Mouse (Mus musculus) CH12.LX (cell line): Measurements from ENCODE around the gene Padi6. TPM values are rescaled to one million over a fixed set of nuclear protein-coding genes. Genes with fewer than 3 reads are reported as not detected.

Experiments
- DNase-seq: peaks from one replicate; pipeline ENCODE4 v3.0.0-alpha.2; 2013; ENCODE audit errors: extremely low read depth
- H3K27ac ChIP-seq: 2 replicates; pipeline ENCODE4 v1.5.1; 2012; ENCODE audit warnings: low read depth, mild to moderate bottlenecking, control low read depth, moderate library complexity; ENCODE audit not compliant: insufficient read depth
- H3K27me3 ChIP-seq: replicated peaks from 2 replicates; pipeline ENCODE3; 2012; ENCODE audit warnings: inconsistent platforms
- H3K36me3 ChIP-seq, 2 experiments: replicated peaks in 1 of 2; 2 replicates each; pipeline versions ENCODE3 to v1.6.1; 2012; ENCODE audit warnings: inconsistent platforms in 1 of 2, low read length in 1 of 2, mild to moderate bottlenecking in 1 of 2, mixed read lengths in 1 of 2, moderate library complexity in 1 of 2; ENCODE audit not compliant: control insufficient read depth in 1 of 2, insufficient read depth in 1 of 2
- H3K4me1 ChIP-seq, 2 experiments: 2 replicates each; pipeline ENCODE4 v1.6.1; 2012; ENCODE audit warnings: inconsistent platforms in 1 of 2, moderate library complexity in 1 of 2; ENCODE audit not compliant: insufficient read depth in 2 of 2, control insufficient read depth in 1 of 2
- H3K4me2 ChIP-seq: 2 replicates; pipeline ENCODE4 v1.6.1; 2012; ENCODE audit warnings: low read depth, mild to moderate bottlenecking, control low read depth; ENCODE audit not compliant: poor library complexity, insufficient read depth, severe bottlenecking
- H3K4me3 ChIP-seq, 3 experiments: fragments of 150-350 bp in 1 of 3; sonication (generic) in 1 of 3; replicated peaks in 1 of 3; 2 replicates each; pipeline versions ENCODE3 to v1.5.1; 2011 to 2012; ENCODE audit warnings: low read depth in 2 of 3, low read length in 2 of 3, mild to moderate bottlenecking in 2 of 3, moderate library complexity in 2 of 3, control low read depth in 1 of 3, improper control_type of control experiment in 1 of 3, inconsistent platforms in 1 of 3, mixed read lengths in 1 of 3; ENCODE audit not compliant: poor library complexity in 1 of 3
- H3K79me2 ChIP-seq: replicated peaks from 2 replicates; pipeline ENCODE4 v1.6.1; 2012; ENCODE audit warnings: mild to moderate bottlenecking, moderate library complexity; ENCODE audit not compliant: control insufficient read depth, poor library complexity, insufficient read depth, severe bottlenecking; ENCODE audit errors: extremely low read depth
- H3K9ac ChIP-seq: 2 replicates; pipeline ENCODE4 v1.6.1; 2012; ENCODE audit warnings: low read depth, mild to moderate bottlenecking, control low read depth, moderate library complexity; ENCODE audit not compliant: insufficient read depth
- H3K9me3 ChIP-seq: replicated peaks from 2 replicates; pipeline ENCODE3; 2012; ENCODE audit warnings: low read length, inconsistent platforms, mixed read lengths
- BHLHE40 ChIP-seq: IDR thresholded peaks from 2 replicates; pipeline ENCODE4 v1.6.1; 2011; ENCODE audit warnings: mild to moderate bottlenecking, low read depth, low read length, improper control_type of control experiment
- CHD1 ChIP-seq: IDR thresholded peaks from 2 replicates; pipeline ENCODE4 v1.6.1; 2012; ENCODE audit warnings: low read depth, low read length, improper control_type of control experiment, inconsistent platforms
- CHD2 ChIP-seq: IDR thresholded peaks from 2 replicates; pipeline ENCODE4 v1.6.1; 2011; ENCODE audit warnings: low read length, improper control_type of control experiment
- CTCF ChIP-seq, 2 experiments: IDR thresholded peaks in 1 of 2; conservative IDR thresholded peaks in 1 of 2; 2 replicates each; pipeline ENCODE4 v1.5.1; 2011 to 2012; ENCODE audit warnings: low read depth in 2 of 2, low read length in 2 of 2, improper control_type of control experiment in 1 of 2, inconsistent platforms in 1 of 2, mild to moderate bottlenecking in 1 of 2, moderate library complexity in 1 of 2
- E2F4 ChIP-seq: IDR thresholded peaks from 2 replicates; pipeline ENCODE4 v1.6.1; 2011; ENCODE audit warnings: low read depth, low read length, improper control_type of control experiment; ENCODE audit not compliant: insufficient replicate concordance
- ELF1 ChIP-seq: IDR thresholded peaks from 2 replicates; pipeline ENCODE4 v1.6.1; 2014; ENCODE audit warnings: low read depth, mild to moderate bottlenecking, inconsistent platforms, low read length, improper control_type of control experiment
- EP300 ChIP-seq: IDR thresholded peaks from 2 replicates; pipeline ENCODE4 v1.6.1; 2011; ENCODE audit warnings: low read length, improper control_type of control experiment
- ETS1 ChIP-seq: conservative IDR thresholded peaks from 2 replicates; pipeline ENCODE4 v1.6.1; 2012; ENCODE audit warnings: low read depth, mild to moderate bottlenecking, inconsistent platforms, low read length, improper control_type of control experiment, moderate library complexity
- GABPA ChIP-seq: IDR thresholded peaks from 2 replicates; pipeline ENCODE4 v1.6.1; 2012; ENCODE audit warnings: low read depth, low read length, improper control_type of control experiment, inconsistent platforms; ENCODE audit not compliant: insufficient replicate concordance
- HCFC1 ChIP-seq: IDR thresholded peaks from 2 replicates; pipeline ENCODE4 v1.6.1; 2012; ENCODE audit warnings: low read depth, mild to moderate bottlenecking, inconsistent platforms, low read length, improper control_type of control experiment
- IRF4 ChIP-seq: IDR thresholded peaks from 2 replicates; pipeline ENCODE4 v1.6.1; 2014; ENCODE audit warnings: low read depth, mild to moderate bottlenecking, inconsistent platforms, low read length, improper control_type of control experiment
- JUN ChIP-seq: IDR thresholded peaks from 2 replicates; pipeline ENCODE4 v1.6.1; 2011; ENCODE audit warnings: low read depth, mild to moderate bottlenecking, low read length, improper control_type of control experiment, moderate library complexity; ENCODE audit not compliant: insufficient read depth
- JUND ChIP-seq: conservative IDR thresholded peaks from 2 replicates; pipeline ENCODE4 v1.6.1; 2011; ENCODE audit warnings: low read depth, low read length, improper control_type of control experiment
- KAT2A ChIP-seq: IDR thresholded peaks from 2 replicates; pipeline ENCODE4 v1.6.1; 2012; ENCODE audit warnings: low read length, improper control_type of control experiment, inconsistent platforms; ENCODE audit not compliant: insufficient replicate concordance
- MAFK ChIP-seq: IDR thresholded peaks from 2 replicates; pipeline ENCODE4 v1.6.1; 2011; ENCODE audit warnings: low read length, improper control_type of control experiment; ENCODE audit not compliant: insufficient replicate concordance
- MAX ChIP-seq: IDR thresholded peaks from 2 replicates; pipeline ENCODE4 v1.6.1; 2011; ENCODE audit warnings: low read length, improper control_type of control experiment
- MAZ ChIP-seq: IDR thresholded peaks from 2 replicates; pipeline ENCODE4 v1.6.1; 2012; ENCODE audit warnings: low read depth, mild to moderate bottlenecking, inconsistent platforms, low read length, improper control_type of control experiment, moderate library complexity
- MEF2A ChIP-seq: IDR thresholded peaks from 2 replicates; pipeline ENCODE4 v1.6.1; 2014; ENCODE audit warnings: low read depth, mild to moderate bottlenecking, inconsistent platforms, low read length, improper control_type of control experiment, borderline replicate concordance
- MXI1 ChIP-seq: IDR thresholded peaks from 2 replicates; pipeline ENCODE4 v1.6.1; 2011; ENCODE audit warnings: mild to moderate bottlenecking, low read depth, low read length, improper control_type of control experiment
- MYC ChIP-seq: IDR thresholded peaks from 2 replicates; pipeline ENCODE4 v1.6.1; 2011; ENCODE audit warnings: low read depth, mild to moderate bottlenecking, improper control_type of control experiment, low read length
- NELFE ChIP-seq: IDR thresholded peaks from 2 replicates; pipeline ENCODE4 v1.6.1; 2011; ENCODE audit warnings: low read depth, low read length, improper control_type of control experiment
- NRF1 ChIP-seq: IDR thresholded peaks from 2 replicates; pipeline ENCODE4 v1.6.1; 2014; ENCODE audit warnings: low read depth, mild to moderate bottlenecking, inconsistent platforms, low read length, improper control_type of control experiment, moderate library complexity
- PAX5 ChIP-seq: IDR thresholded peaks from 2 replicates; pipeline ENCODE4 v1.6.1; 2012; ENCODE audit warnings: low read length, inconsistent platforms, mixed read lengths
- POLR2A ChIP-seq: IDR thresholded peaks from 2 replicates; pipeline ENCODE4 v1.6.1; 2011; ENCODE audit warnings: low read depth, mild to moderate bottlenecking, improper control_type of control experiment, low read length
- POLR2AphosphoS2 ChIP-seq: IDR thresholded peaks from 2 replicates; pipeline ENCODE4 v1.6.1; 2011; ENCODE audit warnings: low read depth, low read length, improper control_type of control experiment
- RAD21 ChIP-seq: IDR thresholded peaks from 2 replicates; pipeline ENCODE4 v1.6.1; 2011; ENCODE audit warnings: low read depth, mild to moderate bottlenecking, low read length, improper control_type of control experiment, moderate library complexity
- RCOR1 ChIP-seq: conservative IDR thresholded peaks from 2 replicates; pipeline ENCODE4 v1.6.1; 2012; ENCODE audit warnings: low read depth, mild to moderate bottlenecking, inconsistent platforms, low read length, improper control_type of control experiment
- SIN3A ChIP-seq: IDR thresholded peaks from 2 replicates; pipeline ENCODE4 v1.6.1; 2012; ENCODE audit warnings: low read length, improper control_type of control experiment, inconsistent platforms
- SMC3 ChIP-seq: IDR thresholded peaks from 2 replicates; pipeline ENCODE4 v1.6.1; 2011; ENCODE audit warnings: low read depth, low read length, improper control_type of control experiment
- TBP ChIP-seq: conservative IDR thresholded peaks from 2 replicates; pipeline ENCODE4 v1.6.1; 2011; ENCODE audit warnings: low read depth, low read length, improper control_type of control experiment
- TCF12 ChIP-seq: IDR thresholded peaks from 2 replicates; pipeline ENCODE4 v1.6.1; 2014; ENCODE audit warnings: low read depth, mild to moderate bottlenecking, inconsistent platforms, low read length, improper control_type of control experiment
- UBTF ChIP-seq: IDR thresholded peaks from 2 replicates; pipeline ENCODE4 v1.6.1; 2012; ENCODE audit warnings: low read depth, mild to moderate bottlenecking, inconsistent platforms, low read length, improper control_type of control experiment, moderate library complexity
- USF1 ChIP-seq: IDR thresholded peaks from 2 replicates; pipeline ENCODE4 v1.6.1; 2014; ENCODE audit warnings: low read depth, mild to moderate bottlenecking, inconsistent platforms, low read length, improper control_type of control experiment
- USF2 ChIP-seq: conservative IDR thresholded peaks from 2 replicates; pipeline ENCODE4 v1.6.1; 2011; ENCODE audit warnings: low read depth, low read length, improper control_type of control experiment
- ZC3H11A ChIP-seq: IDR thresholded peaks from 2 replicates; pipeline ENCODE4 v1.6.1; 2012; ENCODE audit warnings: low read depth, mild to moderate bottlenecking, inconsistent platforms, low read length, improper control_type of control experiment
- ZKSCAN1 ChIP-seq: IDR thresholded peaks from 2 replicates; pipeline ENCODE4 v1.6.1; 2012; ENCODE audit warnings: low read depth, inconsistent platforms, low read length, improper control_type of control experiment, borderline replicate concordance
- ZMIZ1 ChIP-seq: IDR thresholded peaks from 2 replicates; pipeline ENCODE4 v1.6.1; 2012; ENCODE audit warnings: low read depth, mild to moderate bottlenecking, inconsistent platforms, low read length, improper control_type of control experiment
- ZNF384 ChIP-seq: IDR thresholded peaks from 2 replicates; pipeline ENCODE4 v1.6.1; 2012; ENCODE audit warnings: low read depth, low read length, improper control_type of control experiment, inconsistent platforms
- dilution Hi-C: fragments of 300-500 bp; cut with MboI; formaldehyde crosslinking; loops from 2 replicates; pipeline ENCODE4 v1.14.3; 2020; ENCODE audit warnings: low sequenced_read_pairs; ENCODE audit not compliant: extremely low pct_unique_long_range_greater_than_20kb, extremely low pct_ligation_motif_present
- in situ Hi-C: fragments of 300-500 bp; cut with MboI; formaldehyde crosslinking; loops from 3 replicates; pipeline ENCODE4 v1.14.3; 2019; ENCODE audit warnings: low sequenced_read_pairs, low pct_ligation_motif_present, low pct_unique_long_range_greater_than_20kb, mixed read lengths
- polyA plus RNA-seq: library from polyadenylated mRNA; unstranded; fragments of >175 nt; gene quantifications from 2 replicates; pipeline ENCODE4 v1.2.1, GENCODE M21; 2012; ENCODE audit warnings: low read depth; ENCODE audit not compliant: insufficient read length
- total RNA-seq, 2 experiments: library from RNA; depleted of rRNA; stranded (reverse); fragments of 300-350 nt in 1 of 2; fragments of >200 nt in 1 of 2; gene quantifications; 2 replicates each; pipeline ENCODE4 v1.2.3; 2012 to 2014

The Padi6 gene
- total and polyA plus RNA-seq, 3 experiments = not detected

DNA sequence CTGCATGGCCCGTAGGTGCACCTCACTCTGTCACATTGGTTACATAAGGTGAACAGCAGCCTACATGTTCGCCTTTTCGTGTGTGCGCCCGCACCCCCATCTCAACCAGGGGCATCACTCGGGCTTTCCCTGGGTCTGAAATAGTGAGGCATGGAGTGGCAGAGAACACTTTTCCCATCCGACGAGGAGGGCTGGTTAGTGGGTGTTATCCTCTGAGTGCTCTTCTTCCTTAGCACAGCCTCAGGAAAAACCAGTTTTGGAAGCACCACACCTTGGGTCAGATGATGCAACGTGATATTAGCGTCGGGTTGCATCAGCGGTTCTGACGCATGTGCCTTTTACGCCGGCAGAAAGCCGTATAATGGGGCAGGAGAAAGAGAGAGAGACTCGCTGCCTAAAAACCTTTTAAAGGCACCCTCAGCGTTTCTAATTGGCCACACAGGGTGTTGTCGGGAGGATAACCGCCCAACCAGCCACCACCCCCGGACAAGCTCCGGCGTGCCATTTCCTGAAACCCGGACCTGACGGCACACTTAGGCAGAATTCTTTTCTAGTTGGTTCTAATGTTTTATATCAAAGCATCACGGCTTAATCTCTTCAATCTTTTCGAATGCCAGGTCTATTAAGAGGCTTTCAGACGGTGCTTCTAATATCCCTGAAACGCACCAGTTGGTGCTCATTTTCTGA lies 42.9 kb downstream of the Padi6 start:
- Histone ChIP-seq H3K79me2 (peaks cover 28% of the 10 kb centered on the region), H3K9me3 (no peaks in the 10 kb centered on the region), H3K27me3 (no peaks in the 10 kb centered on the region), H3K4me2 (peak overlapping the region; percentile 66), H3K27ac (peak overlapping the region; percentile 99), H3K4me3 (peak overlapping the region; percentile 63 to 90 (median 81)), H3K36me3 (peaks cover 7 to 17% of the 10 kb centered on the region in 2 experiments), H3K9ac (peak overlapping the region; percentile 92), H3K4me1 (peaks cover 14 to 47% of the 10 kb centered on the region in 2 experiments)
- DNase-seq = peak; percentile 94
- in situ Hi-C loops (no loop called here), dilution Hi-C loops (no loop called here)
- TF ChIP-seq CHD2 (0 out of 2 replicates have a peak, but pooled peaks have one; percentile 50), UBTF (peak; percentile 82; the same call in 1 of the 2 replicates), MYC (peak; percentile 99), MXI1 (peak; percentile 86), POLR2AphosphoS2 (peak; percentile 89; the same call in 1 of the 2 replicates), HCFC1 (peak; percentile 69), TCF12 (peak; percentile 74; the same call in 1 of the 2 replicates), KAT2A (0 out of 2 replicates have a peak, but pooled peaks have one; percentile 66), USF2 (no peak), ELF1 (peak; percentile 86), RCOR1 (no peak), MAX (peak; percentile 96), USF1 (peak; percentile 46), TBP (peak; percentile 97), IRF4 (peak; percentile 52; the same call in 1 of the 2 replicates), E2F4 (no peak), SMC3 (no peak), ZC3H11A (no peak), SIN3A (no peak; the same call in 1 of the 2 replicates), CHD1 (no peak; the same call in 1 of the 2 replicates), CTCF (conservative IDR thresholded peaks at IDR 0.05 in 1 of 2, IDR thresholded peaks at IDR 0.05 in 1 of 2; ENCODE audit: low read depth in 2 of 2, low read length in 2 of 2) (no peak), JUND (peak; percentile 54), ETS1 (peak; percentile 78), RAD21 (no peak), MAZ (peak; percentile 67; the same call in 1 of the 2 replicates), MAFK (no peak), PAX5 (no peak), ZNF384 (no peak), NRF1 (peak; percentile 75), ZKSCAN1 (no peak), GABPA (no peak), BHLHE40 (peak; percentile 77), ZMIZ1 (peak; percentile 94), EP300 (0 out of 2 replicates have a peak, but pooled peaks have one; percentile 30), POLR2A (peak; percentile 93), MEF2A (peak; percentile 86), NELFE (peak; percentile 92), JUN (peak; percentile 71)
